Mouse (Mus musculus): ENCODE data around the gene Cd22. TPM values are rescaled to one million over a fixed set of nuclear protein-coding genes. Genes with fewer than 3 reads are reported as not detected.
A peak's percentile ranks its signal among the peaks of the same experiment; 100 is the strongest.
"Not testable (repeated sequence)": the region's sequence is repeated elsewhere in the genome, so short reads cannot be mapped to it uniquely, and the experiment has no call there.

Gene Cd22
- total RNA-seq, 2 experiments from 2014 or later, result 0.70 TPM

- DNase-seq (ENCODE audit: low spot score in 2 of 2), result no peak
These were observed 16.8 kb downstream of the Cd22 start for GRCm38 (mm10) chr7:30863386-30863785.

- DNase-seq (ENCODE audit: low spot score in 2 of 2), result no peak
These were observed 18.7 kb downstream of the Cd22 start, which contains the start of gene Ffar1 for GRCm38 (mm10) chr7:30861464-30861863. TSS of gene Ffar1 (minus strand) at chr7:30861564.

GRCm38 (mm10) chr7:30859635-30860402, 20.3 kb downstream of the Cd22 start:
- DNase-seq (ENCODE audit: low spot score in 2 of 2), result no peak

DNA sequence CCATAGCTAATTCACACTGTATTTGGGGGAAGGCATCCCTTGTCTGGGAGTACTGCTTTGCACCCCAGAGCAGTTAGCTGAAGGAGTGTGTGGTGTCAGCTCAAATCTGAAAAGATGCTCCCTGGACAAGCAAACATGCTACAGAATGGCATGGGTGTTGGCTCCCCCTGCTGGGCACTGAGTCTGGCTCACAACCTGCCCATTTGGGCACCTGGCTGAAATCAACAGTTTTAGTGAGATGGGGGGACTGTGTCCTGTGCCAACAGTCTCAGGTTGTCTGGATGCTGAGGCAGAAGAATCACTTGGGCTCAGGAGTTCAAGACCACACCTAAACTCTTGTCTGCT, 20.9 kb downstream of the Cd22 start:
- peak; percentile 71 to 74 for DNase-seq (ENCODE audit: low spot score in 2 of 2)

DNA sequence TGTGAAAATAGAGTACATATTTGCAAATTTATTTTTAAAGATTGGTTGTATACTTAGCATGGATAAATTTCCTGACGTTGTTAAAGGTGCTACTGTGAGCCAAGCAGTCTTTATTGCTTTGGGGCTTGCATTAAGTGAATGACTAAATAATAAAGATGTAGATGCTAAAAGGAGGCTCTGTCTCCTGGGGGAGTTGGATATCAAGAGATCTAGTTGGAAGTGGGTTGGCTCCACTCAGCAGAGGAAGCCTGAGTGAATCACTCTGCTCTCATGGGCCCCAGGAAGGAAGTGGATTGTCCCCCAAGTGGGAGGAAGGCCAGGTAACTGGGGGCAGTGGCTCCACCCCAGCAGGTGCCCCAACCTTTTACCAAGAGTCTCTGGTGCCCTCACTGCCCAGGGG, 22.4 kb downstream of the Cd22 start:
- no peak for DNase-seq (ENCODE audit: low spot score in 2 of 2)

GRCm38 (mm10) chr7:30856078-30856477, 24.1 kb downstream of the Cd22 start, which contains the start of gene Ffar3:
TSS of gene Ffar3 (minus strand) at chr7:30856178.
- DNase-seq (ENCODE audit: low spot score in 2 of 2), result no peak

DNA sequence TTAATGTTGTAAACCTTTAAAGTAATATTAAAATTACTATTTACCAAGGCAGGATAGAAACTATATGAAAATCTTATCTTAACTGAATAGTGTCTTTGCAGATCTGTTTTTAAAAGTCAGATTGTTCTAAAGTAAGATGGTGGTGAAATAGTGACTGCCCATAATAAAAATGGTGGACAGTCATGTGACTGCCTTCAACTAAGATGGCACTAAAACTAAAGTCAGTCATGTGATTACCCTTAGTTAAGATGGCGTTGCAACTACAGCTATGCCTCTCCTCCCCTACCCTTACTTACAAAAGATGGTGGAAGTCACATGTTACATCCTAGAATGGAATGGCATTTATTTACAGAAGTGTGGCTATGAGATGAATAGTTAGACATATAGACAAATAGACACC, 28.7 kb downstream of the Cd22 start:
- DNase-seq (ENCODE audit: low spot score in 2 of 2), result no peak

DNA sequence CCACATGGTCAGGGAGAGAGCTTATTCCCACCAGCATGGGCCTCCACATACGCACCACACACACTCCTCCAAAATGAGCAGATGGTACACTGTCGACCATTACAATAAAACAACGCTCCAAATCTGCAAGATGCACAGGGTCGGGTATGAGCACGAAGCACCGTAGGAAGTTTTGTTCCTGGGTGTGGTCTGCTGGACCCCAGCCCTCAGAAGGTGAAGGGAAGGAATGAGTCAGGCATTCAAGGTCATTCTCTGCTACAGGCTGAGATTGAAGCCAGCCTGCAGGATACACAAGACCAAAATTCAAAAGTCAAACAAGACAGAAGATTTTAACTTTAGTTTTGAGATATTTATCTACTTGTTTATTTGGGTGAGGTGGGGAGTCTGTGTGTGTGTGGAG, 32.2 kb downstream of the Cd22 start:
- no peak for DNase-seq (ENCODE audit: low spot score in 2 of 2)

GRCm38 (mm10) chr7:30847386-30847785, 32.8 kb downstream of the Cd22 start:
- DNase-seq (ENCODE audit: low spot score in 2 of 2), result peak in 1 of 2 experiments; percentile 18

- DNase-seq (ENCODE audit: low spot score in 2 of 2), result no peak
These were observed 33.6 kb downstream of the Cd22 start for GRCm38 (mm10) chr7:30846505-30847053.

DNA sequence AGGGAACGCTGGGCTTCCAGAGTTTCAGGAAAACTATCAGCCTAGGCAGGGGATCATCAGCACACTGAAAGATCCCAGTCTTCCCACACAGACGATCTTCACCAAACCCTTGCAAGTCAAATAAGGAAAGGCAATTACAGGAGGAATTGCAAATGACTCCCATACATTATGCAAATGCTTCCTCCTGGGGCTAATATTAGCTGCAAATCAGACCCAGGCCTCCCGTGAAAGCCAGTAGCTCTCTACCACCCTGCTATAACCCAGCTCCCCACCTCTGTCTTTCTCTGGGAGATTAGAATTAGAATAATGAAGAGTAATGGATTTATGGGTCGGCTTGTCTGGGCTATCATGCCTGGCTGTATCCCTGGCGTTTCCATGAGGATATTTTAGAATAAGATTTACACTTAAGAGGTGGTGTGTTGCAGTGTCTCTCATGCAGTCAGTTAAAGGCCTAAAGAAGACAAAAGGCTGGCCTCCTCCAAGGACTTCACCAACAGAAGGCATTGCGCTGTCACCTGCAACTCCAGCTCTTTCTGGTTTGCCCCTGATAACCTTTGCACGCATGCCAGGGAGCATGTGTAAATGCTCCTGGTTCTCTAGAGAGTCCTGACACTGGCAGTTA, 35.4 kb downstream of the Cd22 start:
- DNase-seq (ENCODE audit: low spot score in 2 of 2), result no peak

GRCm38 (mm10) chr7:30842092-30842491, 38.0 kb downstream of the Cd22 start:
- DNase-seq (ENCODE audit: low spot score in 2 of 2), result no peak

DNA sequence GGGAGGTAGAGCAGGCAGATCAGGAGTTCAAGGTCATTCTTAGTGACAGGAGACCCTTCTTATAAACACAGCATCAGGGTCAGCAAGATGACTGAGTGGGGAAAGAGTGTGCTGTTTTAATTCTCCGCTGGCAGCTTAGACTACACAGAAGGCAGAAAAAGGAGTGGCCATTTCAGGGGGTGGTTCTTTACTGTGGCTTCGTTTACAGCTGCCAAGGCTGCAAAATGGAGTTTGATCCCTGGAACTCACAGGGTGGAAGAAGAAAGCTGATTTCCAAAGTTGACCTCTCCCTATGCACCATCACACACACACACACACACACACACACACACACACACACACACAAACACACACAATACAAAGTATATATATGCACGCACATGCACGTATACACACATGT, 38.8 kb downstream of the Cd22 start:
- DNase-seq (ENCODE audit: low spot score in 2 of 2), result no peak

DNA sequence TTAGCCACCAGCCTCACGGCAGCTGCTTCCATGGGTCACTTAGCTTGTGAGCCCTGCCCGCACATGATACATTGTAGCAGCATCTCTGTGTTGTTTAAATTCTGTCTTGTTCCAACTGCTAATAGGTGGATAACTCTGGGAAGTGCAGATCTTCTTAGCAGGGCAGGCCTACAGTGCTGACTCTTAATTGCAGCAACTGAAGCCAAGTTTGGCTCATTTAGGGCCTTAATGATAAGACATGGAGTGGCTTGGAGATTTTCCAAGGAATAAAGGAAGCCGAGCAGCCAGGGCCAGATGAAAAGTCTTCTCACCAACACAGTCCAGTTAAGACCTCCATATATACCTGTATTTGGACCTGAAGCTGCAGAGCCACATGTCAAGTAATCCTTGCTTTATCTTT, 39.8 kb downstream of the Cd22 start:
- no peak for DNase-seq (ENCODE audit: low spot score in 2 of 2)

DNA sequence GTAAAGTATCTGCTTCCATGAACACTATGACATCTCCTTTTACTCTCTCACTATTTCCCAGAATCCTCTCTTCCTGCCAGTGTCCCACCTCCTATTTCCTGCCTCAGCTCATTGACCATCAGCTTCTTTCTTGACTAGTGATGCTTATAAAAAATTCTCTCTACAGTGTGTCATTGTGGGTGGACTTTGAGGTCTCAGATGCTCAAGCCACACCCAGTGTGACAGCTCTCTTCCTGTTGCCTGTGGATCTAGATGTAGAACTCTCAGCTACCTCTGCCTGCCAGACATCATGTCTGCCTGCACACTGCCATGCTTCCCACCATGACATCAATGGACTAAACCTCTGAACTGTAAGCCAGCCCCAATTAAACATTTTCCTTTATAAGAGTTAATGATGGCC, 42.9 kb downstream of the Cd22 start:
- no peak for DNase-seq (ENCODE audit: low spot score in 2 of 2)

DNA sequence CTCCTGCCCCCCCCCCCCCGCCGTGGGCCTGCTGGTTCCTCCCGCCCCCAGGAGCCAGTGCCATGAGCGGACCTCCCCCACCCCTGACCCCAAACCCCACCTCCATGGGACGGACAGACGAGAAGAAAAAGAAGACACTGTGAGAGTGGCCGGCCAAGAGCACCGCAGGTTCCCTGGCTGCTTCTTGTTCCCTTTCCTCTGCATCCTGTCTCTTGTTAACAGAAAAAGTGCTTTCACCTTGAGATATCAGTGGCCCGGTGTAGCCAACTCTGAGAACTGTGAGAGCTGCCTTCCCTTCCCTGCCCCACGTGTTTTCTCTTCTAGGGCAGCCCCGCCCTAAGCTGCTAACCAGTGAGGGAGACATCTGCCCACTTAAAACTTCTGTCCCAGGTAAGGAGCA, 47.5 kb downstream of the Cd22 start:
- not testable (repeated sequence) for DNase-seq (ENCODE audit: low spot score in 2 of 2)

- no peak for DNase-seq (ENCODE audit: low spot score in 2 of 2)
These were observed 47.9 kb downstream of the Cd22 start for GRCm38 (mm10) chr7:30832261-30832660.

GRCm38 (mm10) chr7:30829428-30829827, 50.7 kb downstream of the Cd22 start:
- DNase-seq (ENCODE audit: low spot score in 2 of 2), result no peak

DNA sequence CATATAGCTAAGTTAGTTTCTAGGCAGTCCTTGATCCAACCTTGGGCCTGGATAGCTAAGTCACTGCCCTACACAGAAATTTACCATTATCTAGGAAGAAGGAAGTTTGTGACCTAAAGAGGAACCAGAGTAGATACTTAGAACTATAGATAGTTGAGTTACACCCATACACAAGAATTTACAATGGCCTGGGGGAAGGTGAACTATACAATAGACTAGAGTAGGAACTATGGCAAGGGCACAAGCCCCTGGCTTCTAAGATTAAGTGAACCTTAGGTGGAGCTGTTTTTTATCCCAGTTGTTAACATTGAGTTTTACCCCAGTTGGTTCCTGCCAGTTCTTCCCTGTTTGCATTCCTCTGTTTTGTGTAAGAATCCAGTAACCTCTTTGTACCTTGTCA, 51.3 kb downstream of the Cd22 start:
- not testable (repeated sequence) for DNase-seq (ENCODE audit: low spot score in 2 of 2)

DNA sequence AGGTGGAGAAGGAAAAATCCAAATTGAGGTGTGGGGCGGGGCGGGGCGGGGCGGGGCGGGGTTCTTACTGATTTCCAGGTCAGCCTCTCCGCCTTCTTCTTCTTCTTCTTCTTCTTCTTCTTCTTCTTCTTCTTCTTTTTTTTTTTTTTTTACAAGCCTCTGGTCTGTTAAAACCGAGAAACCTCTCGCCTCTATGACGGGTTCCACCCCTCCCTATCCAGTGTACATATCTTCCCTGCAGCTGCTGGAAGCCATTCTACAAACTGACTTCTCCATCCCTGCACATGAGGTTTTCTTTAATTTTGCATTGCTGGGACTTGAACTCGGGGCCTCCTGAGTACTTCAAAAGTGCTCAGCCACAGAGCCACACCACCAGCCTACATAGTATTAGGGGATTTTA, 53.5 kb downstream of the Cd22 start:
- DNase-seq (ENCODE audit: low spot score in 2 of 2), result no peak

DNA sequence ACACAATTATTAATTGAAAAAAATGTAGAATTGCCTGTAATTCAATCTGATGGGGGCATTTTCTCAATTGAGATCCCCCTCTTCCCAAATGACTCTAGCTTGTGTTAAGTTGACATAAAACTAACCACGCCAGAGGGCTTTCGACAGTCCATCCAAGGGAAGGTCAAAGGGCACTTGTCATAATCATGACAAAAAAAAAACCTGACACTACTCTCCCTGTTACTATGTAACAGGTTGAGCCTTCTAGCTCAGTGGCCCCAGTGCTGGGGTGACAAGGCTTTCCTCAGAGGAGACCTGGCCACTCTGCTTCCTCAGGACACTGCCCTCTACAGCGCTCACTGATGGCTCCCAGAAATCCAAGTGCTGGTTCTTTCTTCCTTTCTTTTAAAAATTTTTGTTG, 55.8 kb downstream of the Cd22 start:
- no peak for DNase-seq (ENCODE audit: low spot score in 2 of 2)

GRCm38 (mm10) chr7:30823675-30824074, 56.5 kb downstream of the Cd22 start, which contains the start of gene Ffar2:
TSS of gene Ffar2 (minus strand) at chr7:30823775.
- no peak for DNase-seq (ENCODE audit: low spot score in 2 of 2)
